Mouse (Mus musculus) ES-Bruce4 (cell line): ENCODE data around the gene Hspa12b. TPM values are rescaled to one million over a fixed set of nuclear protein-coding genes. Genes with fewer than 3 reads are reported as not detected.

Experiments
- H3K27ac ChIP-seq: 2 replicates; pipeline ENCODE4 v1.5.1; 2012; ENCODE audit warnings: low read length, inconsistent platforms; ENCODE audit not compliant: insufficient read depth
- H3K27me3 ChIP-seq: 2 replicates; pipeline ENCODE4 v1.6.1; 2012; ENCODE audit warnings: mild to moderate bottlenecking, low read length, inconsistent platforms; ENCODE audit not compliant: control insufficient read depth, poor library complexity, insufficient read depth, severe bottlenecking
- H3K36me3 ChIP-seq: 2 replicates; pipeline ENCODE4 v1.6.1; 2012; ENCODE audit warnings: inconsistent platforms, mild to moderate bottlenecking, low read length, moderate library complexity; ENCODE audit not compliant: control insufficient read depth, poor library complexity, insufficient read depth, severe bottlenecking
- H3K4me1 ChIP-seq: one replicate; pipeline ENCODE4 v1.8.1; 2011; ENCODE audit warnings: low read length; ENCODE audit not compliant: control insufficient read depth, insufficient read depth
- H3K4me3 ChIP-seq: 2 replicates; pipeline ENCODE4 v1.5.1; 2011; ENCODE audit warnings: low read depth, mild to moderate bottlenecking, low read length
- H3K9ac ChIP-seq: 2 replicates; pipeline ENCODE4 v1.6.1; 2012; ENCODE audit warnings: low read depth, mild to moderate bottlenecking, inconsistent platforms; ENCODE audit not compliant: poor library complexity, severe bottlenecking
- H3K9me3 ChIP-seq: replicated peaks from 2 replicates; pipeline ENCODE4 v1.6.1; 2012; ENCODE audit warnings: mild to moderate bottlenecking, low read length, inconsistent platforms; ENCODE audit not compliant: control insufficient read depth, poor library complexity, insufficient read depth, severe bottlenecking
- CTCF ChIP-seq: IDR thresholded peaks from one replicate; pipeline ENCODE4 v1.8.1; 2011; ENCODE audit warnings: low read depth, low read length
- EP300 ChIP-seq: IDR thresholded peaks from 2 replicates; pipeline ENCODE4 v1.6.1; 2011; ENCODE audit warnings: low read depth, low read length; ENCODE audit not compliant: insufficient read depth
- POLR2A ChIP-seq: IDR thresholded peaks from one replicate; pipeline ENCODE4 v1.8.1; 2011; ENCODE audit warnings: low read length; ENCODE audit not compliant: insufficient read depth
- polyA plus RNA-seq: library from polyadenylated mRNA; stranded (reverse); fragments of >200 nt; gene quantifications from 2 replicates; pipeline ENCODE4 v1.2.4, GENCODE M21; 2011; ENCODE audit warnings: low read depth; ENCODE audit not compliant: missing spikeins, insufficient read depth, insufficient read length

The Hspa12b gene
- polyA plus RNA-seq, 1 experiment = 1.9 TPM

GRCm38 (mm10) chr2:131090852-131091251 lies 36.2 kb upstream of the Hspa12b start:
- no peak overlapping the region for H3K27ac ChIP-seq
- H3K36me3 ChIP-seq = no peaks in the 10 kb centered on the region
- H3K4me3 ChIP-seq = no peak overlapping the region
- no peaks in the 10 kb centered on the region for H3K9me3 ChIP-seq
- TF ChIP-seq EP300 = no peak
- TF ChIP-seq POLR2A = no peak
- TF ChIP-seq CTCF = no peak
- no peaks in the 10 kb centered on the region for H3K27me3 ChIP-seq
- H3K9ac ChIP-seq = no peak overlapping the region
- H3K4me1 ChIP-seq = peaks cover 1% of the 10 kb centered on the region

- TF ChIP-seq EP300 = no peak
- no peak for TF ChIP-seq POLR2A
- no peak for TF ChIP-seq CTCF
- no peak overlapping the region for H3K9ac ChIP-seq
- H3K27me3 ChIP-seq = no peaks in the 10 kb centered on the region
- H3K36me3 ChIP-seq = no peaks in the 10 kb centered on the region
- H3K9me3 ChIP-seq = no peaks in the 10 kb centered on the region
- peaks cover 3% of the 10 kb centered on the region for H3K4me1 ChIP-seq
- no peak overlapping the region for H3K27ac ChIP-seq
- H3K4me3 ChIP-seq = no peak overlapping the region
Observed at GRCm38 (mm10) chr2:131093577-131093976, 33.5 kb upstream of the Hspa12b start.

- TF ChIP-seq EP300 (0 out of 2 replicates have a peak, but pooled peaks have one; percentile 17), POLR2A (no peak), CTCF (peak; percentile 83)
- Histone ChIP-seq H3K36me3 (no peaks in the 10 kb centered on the region), H3K9me3 (no peaks in the 10 kb centered on the region), H3K4me1 (peaks cover 3% of the 10 kb centered on the region), H3K27ac (peak overlapping the region; percentile 52; the same call in 1 of the 2 replicates), H3K4me3 (no peak overlapping the region), H3K9ac (no peak overlapping the region), H3K27me3 (no peaks in the 10 kb centered on the region)
Observed at GRCm38 (mm10) chr2:131094823-131095222, 32.3 kb upstream of the Hspa12b start.

- Histone ChIP-seq H3K27me3 (no peaks in the 10 kb centered on the region), H3K4me3 (peak overlapping the region; percentile 55), H3K9me3 (no peaks in the 10 kb centered on the region), H3K36me3 (no peaks in the 10 kb centered on the region), H3K4me1 (peaks cover 3% of the 10 kb centered on the region), H3K27ac (peak overlapping the region; percentile 99), H3K9ac (peak overlapping the region; percentile 63; the same call in 1 of the 2 replicates)
- TF ChIP-seq CTCF (no peak), POLR2A (peak; percentile 4), EP300 (peak; percentile 86; the same call in 1 of the 2 replicates)
Observed at GRCm38 (mm10) chr2:131096101-131096795, 30.8 kb upstream of the Hspa12b start.

GRCm38 (mm10) chr2:131097087-131097486 lies 30.0 kb upstream of the Hspa12b start:
- Histone ChIP-seq H3K4me1 (peaks cover 3% of the 10 kb centered on the region), H3K9ac (peak overlapping the region; percentile 63), H3K9me3 (no peaks in the 10 kb centered on the region), H3K4me3 (peak overlapping the region; percentile 54), H3K36me3 (no peaks in the 10 kb centered on the region), H3K27me3 (no peaks in the 10 kb centered on the region), H3K27ac (peak overlapping the region; percentile 99)
- TF ChIP-seq CTCF (no peak), POLR2A (no peak)

GRCm38 (mm10) chr2:131101530-131101929 lies 25.6 kb upstream of the Hspa12b start:
- Histone ChIP-seq H3K4me1 (peaks cover 5% of the 10 kb centered on the region), H3K9ac (no peak overlapping the region), H3K9me3 (no peaks in the 10 kb centered on the region), H3K4me3 (no peak overlapping the region), H3K36me3 (no peaks in the 10 kb centered on the region), H3K27me3 (no peaks in the 10 kb centered on the region), H3K27ac (no peak overlapping the region)
- TF ChIP-seq CTCF (no peak), EP300 (no peak), POLR2A (no peak)
